Mouse (Mus musculus): Measurements from ENCODE around the gene Spint2.

- TF ChIP-seq CTCF (IDR thresholded peaks at IDR 0.05; ENCODE audit: control insufficient read depth, insufficient read depth, insufficient replicate concordance, low read depth, low read length): no peak
- TF ChIP-seq POLR2A (IDR thresholded peaks at IDR 0.05; ENCODE audit: control insufficient read depth, low read depth, low read length): no peak
Observed at GRCm38 (mm10) chr7:29283876-29284275, 2.2 kb upstream of the Spint2 start.

All from testis, adult 2 months (tissue).